Mouse (Mus musculus) midbrain, postnatal 0 days (tissue): ENCODE measurements around the gene Sprr2a2. TPM values are rescaled to one million over a fixed set of nuclear protein-coding genes. Genes with fewer than 3 reads are reported as not detected.
"Not testable (repeated sequence)": the region's sequence is repeated elsewhere in the genome, so short reads cannot be mapped to it uniquely, and the experiment has no call there.

Source experiments
- ATAC-seq: fragments of 200-750 bp; cut with Nextera tagmentation; 2 replicates; pipeline ENCODE4 v1.8.0; 2017; ENCODE audit warnings: moderate number of reproducible peaks, mild to moderate bottlenecking, moderate TSS enrichment, moderate library complexity; ENCODE audit not compliant: low FRiP score
- DNase-seq: peaks from one replicate; pipeline ENCODE4 v3.0.0-alpha.2; 2015; ENCODE audit warnings: low spot score
- H3K27ac ChIP-seq: fragments of 300-500 bp; sonication (generic); 2 replicates; pipeline ENCODE4 v1.5.1; 2014; ENCODE audit warnings: low read depth, mild to moderate bottlenecking, low read length, mixed read lengths
- H3K27me3 ChIP-seq: fragments of 300-500 bp; sonication (generic); 2 replicates; pipeline ENCODE4 v1.6.1; 2014; ENCODE audit warnings: low read length, control low read depth, mixed read lengths; ENCODE audit not compliant: insufficient read depth
- H3K36me3 ChIP-seq: fragments of 300-500 bp; sonication (generic); 2 replicates; pipeline ENCODE4 v1.6.1; 2014; ENCODE audit warnings: low read length, control low read depth, mixed read lengths; ENCODE audit not compliant: insufficient read depth
- H3K4me1 ChIP-seq: fragments of 300-500 bp; sonication (generic); 2 replicates; pipeline ENCODE4 v1.6.1; 2014; ENCODE audit warnings: mild to moderate bottlenecking, control low read depth, antibody characterized with exemption, low read length, mixed read lengths; ENCODE audit not compliant: insufficient read depth
- H3K4me2 ChIP-seq: fragments of 300-500 bp; sonication (generic); 2 replicates; pipeline ENCODE4 v1.6.1; 2014; ENCODE audit warnings: low read depth, mild to moderate bottlenecking, low read length, mixed read lengths; ENCODE audit not compliant: poor library complexity, severe bottlenecking
- H3K4me3 ChIP-seq: fragments of 300-500 bp; sonication (generic); 2 replicates; pipeline ENCODE4 v1.5.1; 2014; ENCODE audit warnings: low read depth, mild to moderate bottlenecking, low read length, moderate library complexity
- H3K9ac ChIP-seq: fragments of 300-500 bp; sonication (generic); replicated peaks from 2 replicates; pipeline ENCODE4 v1.6.1; 2014; ENCODE audit warnings: mild to moderate bottlenecking, low read length, moderate library complexity, mixed read lengths; ENCODE audit not compliant: poor library complexity, severe bottlenecking
- H3K9me3 ChIP-seq: fragments of 300-500 bp; sonication (generic); 2 replicates; pipeline ENCODE4 v1.6.1; 2016; ENCODE audit warnings: low read length, control low read depth
- WGBS: fragments of 180-500 bp; shearing (Covaris S2); extraction: QIAGEN DNeasy Blood & Tissue Kit; methylation state at CpG from one replicate; pipeline ENCODE4 v1.1.7; 2014; 5-methylcytosine and 5-hydroxymethylcytosine counted together
- polyA plus RNA-seq: library from polyadenylated mRNA; unstranded; fragments of >200 nt; fragmentation: Nextera tagmentation; extraction: Ambion mirVana; gene quantifications from 2 replicates; pipeline ENCODE4 v1.2.1, GENCODE M21; 2015
- total RNA-seq: library from RNA; depleted of rRNA; stranded (reverse); fragments of >200 nt; gene quantifications from 2 replicates; pipeline ENCODE4 v1.2.3, GENCODE M21; 2014

The Sprr2a2 gene
- total and polyA plus RNA-seq, 2 experiments from 2014 or later, result 0.55 TPM; not detected in 1

GRCm38 (mm10) chr3:92253860-92254259 lies 38.1 kb downstream of the Sprr2a2 start:
- H3K36me3 ChIP-seq, H3K27me3 ChIP-seq, H3K4me3 ChIP-seq, H3K4me1 ChIP-seq, H3K4me2 ChIP-seq, H3K9me3 ChIP-seq, DNase-seq, H3K9ac ChIP-seq, H3K27ac ChIP-seq: not testable (repeated sequence)
- ATAC-seq, result peak; percentile 50; the same call in 1 of the 2 replicates
- no CpG with 5 or more reads among the region's 8 CpGs for WGBS

DNA sequence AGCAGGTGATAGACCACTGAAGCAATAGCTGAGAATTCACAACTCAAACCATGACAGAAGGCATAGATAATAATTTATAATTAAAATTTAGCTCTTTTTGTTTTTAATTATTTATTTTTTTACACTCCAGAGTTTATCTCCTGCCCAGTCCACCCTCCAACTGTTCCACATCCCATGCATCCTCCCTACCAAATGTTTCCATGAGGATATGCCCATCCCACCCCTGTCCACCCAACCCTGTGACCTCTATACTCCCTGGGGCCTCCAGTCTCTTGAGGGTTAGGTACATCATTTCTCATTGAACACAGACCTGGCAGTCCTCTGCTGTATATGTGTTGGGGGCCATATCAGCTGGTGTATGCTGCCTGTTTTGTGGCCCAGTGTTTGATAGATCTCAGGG lies 42.8 kb downstream of the Sprr2a2 start:
- not testable (repeated sequence) for H3K4me2 ChIP-seq, DNase-seq, H3K27me3 ChIP-seq, H3K9me3 ChIP-seq, H3K4me3 ChIP-seq, H3K36me3 ChIP-seq, H3K9ac ChIP-seq, H3K27ac ChIP-seq, H3K4me1 ChIP-seq
- peak; percentile 51; the same call in 1 of the 2 replicates for ATAC-seq

DNA sequence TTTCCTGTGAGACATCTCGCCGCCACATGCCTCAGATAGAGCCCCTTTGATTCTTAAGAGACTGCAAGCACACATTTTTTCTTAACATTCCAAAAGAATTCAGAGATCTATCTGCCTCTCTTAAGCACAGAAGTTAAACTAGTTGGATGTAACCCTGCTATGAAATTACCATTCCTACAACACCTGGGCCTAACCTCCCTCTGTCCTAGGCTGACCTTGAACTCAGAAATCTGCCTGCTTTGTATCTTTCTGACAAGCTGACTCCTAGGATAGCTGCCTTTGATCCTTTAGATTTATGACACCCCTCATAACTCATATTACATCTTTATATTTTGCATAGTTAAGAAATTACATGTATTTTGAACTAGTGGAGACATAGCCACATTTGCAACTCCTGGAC lies 47.7 kb downstream of the Sprr2a2 start:
- not testable (repeated sequence) for H3K9ac ChIP-seq, H3K4me1 ChIP-seq, H3K36me3 ChIP-seq, DNase-seq, H3K27ac ChIP-seq, H3K4me2 ChIP-seq, H3K4me3 ChIP-seq, H3K9me3 ChIP-seq, H3K27me3 ChIP-seq
- 0 out of 2 replicates have a peak, but pooled peaks have one; percentile 21 for ATAC-seq
- no CpG with 5 or more reads among the region's 2 CpGs for WGBS

DNA sequence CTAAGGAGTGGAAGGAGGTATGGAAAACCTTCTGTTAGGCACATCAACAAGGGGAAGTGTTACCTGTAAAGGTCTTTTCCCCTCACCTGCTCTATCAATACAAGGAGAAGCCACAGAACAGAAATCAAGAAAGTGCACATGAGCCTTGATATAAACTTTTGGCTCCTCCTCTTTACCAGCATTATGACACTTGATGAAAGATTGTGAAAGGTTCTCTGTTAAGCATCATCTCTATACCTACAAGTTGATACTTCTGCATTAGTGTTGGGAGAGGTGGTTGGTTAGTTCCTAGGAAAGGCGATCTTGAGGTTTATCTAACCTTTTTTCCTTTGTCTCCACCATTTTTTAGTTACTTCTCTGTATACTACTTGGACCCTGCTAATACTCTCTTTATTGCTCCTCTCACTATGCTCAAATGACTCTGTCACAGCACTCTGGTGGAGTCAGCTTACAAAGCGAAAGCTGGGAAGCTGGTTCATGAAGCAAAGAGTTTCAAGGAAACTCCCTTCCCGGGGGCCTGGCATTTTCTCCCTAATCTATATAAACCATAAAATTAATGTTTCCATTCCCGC lies 55.8 kb downstream of the Sprr2a2 start:
- not testable (repeated sequence) for H3K4me2 ChIP-seq, H3K36me3 ChIP-seq, H3K4me1 ChIP-seq, H3K4me3 ChIP-seq, H3K27me3 ChIP-seq, DNase-seq, H3K27ac ChIP-seq, H3K9ac ChIP-seq, H3K9me3 ChIP-seq
- no CpG with 5 or more reads among the region's 4 CpGs for WGBS
- ATAC-seq, result 0 out of 2 replicates have a peak, but pooled peaks have one; percentile 28

GRCm38 (mm10) chr3:92273504-92273903 lies 57.8 kb downstream of the Sprr2a2 start:
- ATAC-seq, DNase-seq, H3K4me3 ChIP-seq, H3K9me3 ChIP-seq, H3K27ac ChIP-seq, H3K4me2 ChIP-seq, H3K4me1 ChIP-seq, H3K9ac ChIP-seq, H3K27me3 ChIP-seq, H3K36me3 ChIP-seq: not testable (repeated sequence)

DNA sequence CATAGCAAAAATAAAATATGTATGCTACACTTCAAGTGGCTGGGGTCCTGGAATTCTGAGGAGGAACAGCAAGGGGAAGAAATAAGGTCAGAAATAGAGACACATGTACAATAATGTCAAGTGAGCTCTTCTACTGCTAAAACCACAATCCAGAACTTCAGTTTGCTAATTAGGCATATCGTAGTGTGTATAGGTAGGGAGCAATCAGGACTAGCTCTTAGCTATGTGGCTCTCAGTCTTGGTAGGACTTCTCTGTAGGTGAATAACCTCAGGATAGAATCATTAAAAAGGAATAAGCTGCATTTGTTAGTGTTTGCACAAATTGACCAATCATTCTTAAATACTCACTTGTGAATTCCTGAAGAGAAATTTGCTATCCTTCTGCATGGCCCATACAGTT lies 58.3 kb downstream of the Sprr2a2 start:
- no CpG with 5 or more reads among the region's 1 CpGs for WGBS
- not testable (repeated sequence) for DNase-seq, H3K9ac ChIP-seq, H3K4me3 ChIP-seq, H3K27ac ChIP-seq, H3K4me1 ChIP-seq, H3K4me2 ChIP-seq, H3K27me3 ChIP-seq, H3K9me3 ChIP-seq, ATAC-seq, H3K36me3 ChIP-seq

DNA sequence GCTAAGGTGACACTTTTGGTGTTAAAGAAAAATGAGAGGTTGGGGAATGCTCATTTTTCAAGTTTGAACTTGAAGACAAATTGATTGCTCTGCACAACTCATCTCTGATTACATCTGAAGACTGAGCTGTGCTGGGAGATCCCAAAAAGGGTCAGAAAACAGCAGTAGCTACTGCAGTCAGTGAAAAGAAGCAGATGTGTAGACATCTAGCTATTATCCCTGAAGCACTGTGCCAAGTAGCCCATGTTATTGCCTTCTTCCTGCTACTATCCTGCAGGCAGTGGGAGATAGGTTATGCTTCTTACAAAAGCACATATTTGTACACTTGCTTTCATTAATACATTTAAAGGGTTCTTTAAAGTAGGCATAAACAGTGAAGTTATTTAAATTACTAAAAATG lies 63.9 kb downstream of the Sprr2a2 start:
- not testable (repeated sequence) for H3K27me3 ChIP-seq, H3K9me3 ChIP-seq, ATAC-seq, H3K9ac ChIP-seq, DNase-seq, H3K4me1 ChIP-seq, H3K4me3 ChIP-seq, H3K27ac ChIP-seq, H3K4me2 ChIP-seq, H3K36me3 ChIP-seq

DNA sequence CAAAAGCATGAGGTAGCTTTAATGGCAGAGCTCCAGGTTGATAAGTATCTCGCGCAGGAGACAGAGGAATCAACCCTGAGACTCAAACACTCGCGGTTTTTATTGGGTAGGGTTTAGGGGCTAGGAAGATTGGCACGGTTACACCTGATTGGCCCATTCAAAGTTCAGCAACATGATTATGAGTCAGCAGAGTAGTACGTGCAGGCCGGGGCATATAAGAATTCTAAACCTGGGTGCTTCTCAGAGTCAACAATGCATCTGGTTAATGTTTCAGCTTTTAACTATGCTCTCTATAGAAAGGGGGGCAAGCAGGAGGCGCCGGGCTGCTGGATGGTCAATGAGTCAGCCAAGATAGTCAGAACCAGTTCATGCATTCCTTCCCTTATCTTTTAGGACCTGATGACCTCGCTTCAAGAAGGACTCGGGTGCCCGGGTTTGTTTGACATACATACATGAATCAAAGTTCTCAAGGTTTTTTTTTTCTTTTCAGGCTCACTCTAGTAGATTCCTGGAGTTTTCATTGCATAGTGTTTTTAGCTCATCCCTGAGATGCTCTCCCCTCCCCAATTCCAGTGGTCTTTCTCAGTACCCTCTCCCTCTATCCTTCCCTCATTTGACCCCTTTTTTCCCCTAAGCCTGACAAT lies 65.4 kb downstream of the Sprr2a2 start:
- H3K27ac ChIP-seq, H3K9me3 ChIP-seq, H3K4me3 ChIP-seq, H3K4me1 ChIP-seq, DNase-seq, H3K4me2 ChIP-seq, ATAC-seq, H3K9ac ChIP-seq, H3K27me3 ChIP-seq, H3K36me3 ChIP-seq: not testable (repeated sequence)
- WGBS, result 85% methylated on average over 5 of the region's 12 CpGs

- H3K9me3 ChIP-seq, ATAC-seq, H3K4me1 ChIP-seq, H3K9ac ChIP-seq, H3K27ac ChIP-seq, H3K4me2 ChIP-seq, H3K4me3 ChIP-seq, H3K27me3 ChIP-seq, H3K36me3 ChIP-seq, DNase-seq: not testable (repeated sequence)
- WGBS, result 100% methylated on average over 1 of the region's 1 CpGs
Measured at GRCm38 (mm10) chr3:92285101-92285500, 69.4 kb downstream of the Sprr2a2 start, which contains the start of gene Sprr2a3. Sprr2a3 (plus strand) TSS chr3:92285417.
